Mouse (Mus musculus) ES-Bruce4 (cell line): Measurements from ENCODE around the gene Crlf3. TPM values are rescaled to one million over a fixed set of nuclear protein-coding genes. Genes with fewer than 3 reads are reported as not detected.
"Not testable (repeated sequence)": the region's sequence is repeated elsewhere in the genome, so short reads cannot be mapped to it uniquely, and the experiment has no call there.

Source experiments
- H3K27ac ChIP-seq: 2 replicates; pipeline ENCODE4 v1.5.1; 2012; ENCODE audit warnings: low read length, inconsistent platforms; ENCODE audit not compliant: insufficient read depth
- H3K27me3 ChIP-seq: 2 replicates; pipeline ENCODE4 v1.6.1; 2012; ENCODE audit warnings: mild to moderate bottlenecking, low read length, inconsistent platforms; ENCODE audit not compliant: control insufficient read depth, poor library complexity, insufficient read depth, severe bottlenecking
- H3K36me3 ChIP-seq: 2 replicates; pipeline ENCODE4 v1.6.1; 2012; ENCODE audit warnings: inconsistent platforms, mild to moderate bottlenecking, low read length, moderate library complexity; ENCODE audit not compliant: control insufficient read depth, poor library complexity, insufficient read depth, severe bottlenecking
- H3K4me1 ChIP-seq: one replicate; pipeline ENCODE4 v1.8.1; 2011; ENCODE audit warnings: low read length; ENCODE audit not compliant: control insufficient read depth, insufficient read depth
- H3K4me3 ChIP-seq: 2 replicates; pipeline ENCODE4 v1.5.1; 2011; ENCODE audit warnings: low read depth, mild to moderate bottlenecking, low read length
- H3K9ac ChIP-seq: 2 replicates; pipeline ENCODE4 v1.6.1; 2012; ENCODE audit warnings: low read depth, mild to moderate bottlenecking, inconsistent platforms; ENCODE audit not compliant: poor library complexity, severe bottlenecking
- H3K9me3 ChIP-seq: replicated peaks from 2 replicates; pipeline ENCODE4 v1.6.1; 2012; ENCODE audit warnings: mild to moderate bottlenecking, low read length, inconsistent platforms; ENCODE audit not compliant: control insufficient read depth, poor library complexity, insufficient read depth, severe bottlenecking
- CTCF ChIP-seq: IDR thresholded peaks from one replicate; pipeline ENCODE4 v1.8.1; 2011; ENCODE audit warnings: low read depth, low read length
- EP300 ChIP-seq: IDR thresholded peaks from 2 replicates; pipeline ENCODE4 v1.6.1; 2011; ENCODE audit warnings: low read depth, low read length; ENCODE audit not compliant: insufficient read depth
- POLR2A ChIP-seq: IDR thresholded peaks from one replicate; pipeline ENCODE4 v1.8.1; 2011; ENCODE audit warnings: low read length; ENCODE audit not compliant: insufficient read depth
- polyA plus RNA-seq: library from polyadenylated mRNA; stranded (reverse); fragments of >200 nt; gene quantifications from 2 replicates; pipeline ENCODE4 v1.2.4, GENCODE M21; 2011; ENCODE audit warnings: low read depth; ENCODE audit not compliant: missing spikeins, insufficient read depth, insufficient read length

Gene Crlf3
- polyA plus RNA-seq, 1 experiment, result 59.1 TPM

DNA sequence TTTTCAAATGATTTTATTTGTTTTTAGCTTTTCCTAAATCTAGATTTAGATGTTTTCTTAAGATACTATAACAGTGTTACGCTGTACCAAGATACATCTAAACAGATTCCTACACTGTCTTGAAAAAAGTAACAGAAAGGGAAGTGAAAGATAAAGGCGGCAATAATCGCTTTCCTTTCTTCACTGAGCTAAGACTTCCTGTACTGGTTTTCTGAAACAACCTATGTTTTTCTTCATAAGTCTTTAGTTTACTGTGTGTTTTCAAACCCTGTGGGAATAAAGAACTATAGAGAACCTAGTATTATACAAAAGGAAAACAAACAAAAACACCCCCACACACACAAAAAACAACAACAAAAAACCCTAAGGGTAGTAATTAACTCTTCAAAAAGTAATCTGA, 8.4 kb downstream of the Crlf3 start:
- peaks cover 6% of the 10 kb centered on the region; the same call in 1 of the 2 replicates for H3K36me3 ChIP-seq
- TF ChIP-seq POLR2A, result no peak
- TF ChIP-seq CTCF, result no peak
- TF ChIP-seq EP300, result no peak
- no peak overlapping the region for H3K9ac ChIP-seq
- no peaks in the 10 kb centered on the region for H3K9me3 ChIP-seq
- no peak overlapping the region for H3K27ac ChIP-seq
- no peaks in the 10 kb centered on the region for H3K27me3 ChIP-seq
- H3K4me3 ChIP-seq, result no peak overlapping the region
- no peaks in the 10 kb centered on the region for H3K4me1 ChIP-seq

DNA sequence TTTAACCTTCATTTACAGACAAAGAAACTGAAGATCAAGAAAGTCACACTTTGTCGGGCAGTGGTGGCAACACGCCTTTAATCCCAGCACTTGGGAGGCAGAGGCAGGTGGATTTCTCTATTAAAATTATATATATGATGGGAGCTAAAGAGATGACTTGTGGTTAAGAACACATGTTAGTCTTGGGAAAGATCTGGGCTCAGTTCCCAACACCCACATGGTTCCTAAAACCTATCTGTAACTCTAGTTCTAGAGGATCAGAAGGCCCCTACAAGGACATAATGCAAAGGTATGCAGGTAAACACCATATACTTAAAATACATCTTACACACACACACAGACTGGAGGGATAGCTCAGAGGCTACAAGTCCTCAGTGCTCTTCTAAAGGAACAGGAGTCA, 9.8 kb downstream of the Crlf3 start:
- Histone ChIP-seq H3K4me1 (no peaks in the 10 kb centered on the region), H3K4me3 (no peak overlapping the region), H3K9ac (no peak overlapping the region), H3K9me3 (no peaks in the 10 kb centered on the region), H3K27me3 (no peaks in the 10 kb centered on the region), H3K36me3 (peaks cover 3% of the 10 kb centered on the region; the same call in 1 of the 2 replicates), H3K27ac (no peak overlapping the region)
- TF ChIP-seq POLR2A, result no peak

DNA sequence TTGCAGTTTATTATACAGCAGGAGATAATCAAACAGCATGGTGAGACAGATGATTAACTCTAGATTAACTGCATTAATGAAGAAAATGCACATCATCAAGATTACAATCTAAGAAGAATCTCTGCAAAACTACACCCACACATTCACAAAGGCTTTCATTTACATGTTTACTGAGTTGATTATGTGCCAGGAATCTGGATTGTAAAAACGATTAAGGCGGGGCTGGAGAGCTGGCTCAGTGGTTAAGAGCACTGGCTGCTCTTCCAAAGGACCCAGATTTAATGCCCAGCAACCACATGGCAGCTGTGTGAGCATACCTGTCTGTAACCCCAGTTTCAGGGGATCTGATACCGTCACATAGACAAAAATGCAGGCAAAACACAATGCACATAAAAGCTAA, 11.0 kb downstream of the Crlf3 start:
- H3K27me3 ChIP-seq, result no peaks in the 10 kb centered on the region
- H3K4me3 ChIP-seq, result no peak overlapping the region
- no peak overlapping the region for H3K27ac ChIP-seq
- H3K9me3 ChIP-seq, result no peaks in the 10 kb centered on the region
- no peaks in the 10 kb centered on the region for H3K4me1 ChIP-seq
- TF ChIP-seq CTCF, result no peak
- TF ChIP-seq POLR2A, result no peak
- no peak for TF ChIP-seq EP300
- no peak overlapping the region for H3K9ac ChIP-seq
- H3K36me3 ChIP-seq, result peaks cover 3% of the 10 kb centered on the region; the same call in 1 of the 2 replicates

DNA sequence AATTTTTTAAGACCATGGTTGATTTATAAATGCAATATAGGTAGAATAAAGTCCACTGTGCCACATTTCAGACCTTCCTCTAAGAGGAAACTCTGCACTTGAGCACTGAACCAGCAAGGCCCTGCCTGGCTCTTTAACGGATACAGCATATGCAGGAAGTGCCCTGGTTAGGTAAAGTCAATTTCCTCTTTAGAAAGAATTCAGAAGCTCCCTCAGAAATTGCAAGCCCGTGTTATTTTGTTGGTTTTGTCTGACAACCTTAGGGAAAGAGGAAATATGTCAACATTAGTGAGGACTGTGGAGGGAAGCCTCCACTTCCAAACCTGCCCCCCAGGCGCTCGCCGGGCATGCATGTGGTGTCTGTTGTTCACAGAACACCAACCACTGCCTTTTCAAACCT, 13.2 kb downstream of the Crlf3 start:
- Histone ChIP-seq H3K27me3 (no peaks in the 10 kb centered on the region), H3K4me1 (no peaks in the 10 kb centered on the region)
- TF ChIP-seq POLR2A (no peak), CTCF (no peak), EP300 (no peak)

DNA sequence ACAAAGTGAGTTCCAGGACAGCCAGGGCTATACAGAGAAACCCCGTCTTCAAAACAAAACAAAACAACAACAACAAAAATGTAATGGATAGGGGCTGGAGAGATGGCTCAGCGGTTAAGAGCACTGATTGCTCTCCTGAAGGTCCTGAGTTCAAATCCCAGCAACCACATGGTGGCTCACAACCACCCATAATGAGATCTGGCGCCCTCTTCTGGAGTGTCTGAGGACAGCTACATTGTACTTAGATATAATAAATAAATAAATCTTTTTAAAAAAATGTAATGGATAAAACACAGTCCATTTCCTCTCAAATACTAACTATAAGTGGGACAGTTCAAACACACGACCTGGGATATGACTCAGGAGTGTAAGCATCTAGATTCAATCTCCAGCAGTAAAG, 14.4 kb downstream of the Crlf3 start:
- H3K4me1 ChIP-seq, H3K27me3 ChIP-seq, H3K4me3 ChIP-seq, H3K9me3 ChIP-seq, H3K9ac ChIP-seq, H3K27ac ChIP-seq: not testable (repeated sequence)
- peaks cover 22% of the 10 kb centered on the region for H3K36me3 ChIP-seq

More for the DNA sequence above, 13.2 kb downstream of the Crlf3 start:
- no peak overlapping the region for H3K4me3 ChIP-seq
- no peaks in the 10 kb centered on the region for H3K9me3 ChIP-seq
- H3K9ac ChIP-seq, result no peak overlapping the region
- H3K36me3 ChIP-seq, result peaks cover 13% of the 10 kb centered on the region
- H3K27ac ChIP-seq, result no peak overlapping the region

DNA sequence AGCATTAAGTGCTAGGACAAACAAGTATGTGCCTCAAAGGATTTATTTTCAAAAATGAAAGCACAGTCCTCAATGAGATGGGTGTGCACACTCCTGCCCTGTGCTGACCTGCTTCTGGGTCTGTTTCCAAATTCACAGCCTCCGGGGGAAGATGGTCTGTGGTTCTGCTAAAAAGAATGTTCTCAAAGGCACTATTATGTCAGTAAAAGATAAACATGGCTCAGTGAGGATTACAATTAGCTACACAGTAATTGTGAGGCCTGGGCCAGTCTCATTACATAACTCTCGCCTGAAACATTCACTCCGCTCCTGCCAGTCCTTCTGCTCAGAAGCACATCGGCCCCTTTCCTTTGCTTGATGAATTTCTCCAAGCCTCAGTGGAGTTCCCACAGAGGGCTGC, 18.6 kb downstream of the Crlf3 start:
- Histone ChIP-seq H3K4me3 (no peak overlapping the region), H3K9me3 (no peaks in the 10 kb centered on the region), H3K4me1 (no peaks in the 10 kb centered on the region), H3K27me3 (no peaks in the 10 kb centered on the region), H3K9ac (no peak overlapping the region), H3K27ac (no peak overlapping the region), H3K36me3 (peaks cover 58% of the 10 kb centered on the region)
- TF ChIP-seq POLR2A (no peak), CTCF (no peak), EP300 (no peak)
